Mouse (Mus musculus): ENCODE measurements around the gene Oas1c.

Gene Oas1c

DNA sequence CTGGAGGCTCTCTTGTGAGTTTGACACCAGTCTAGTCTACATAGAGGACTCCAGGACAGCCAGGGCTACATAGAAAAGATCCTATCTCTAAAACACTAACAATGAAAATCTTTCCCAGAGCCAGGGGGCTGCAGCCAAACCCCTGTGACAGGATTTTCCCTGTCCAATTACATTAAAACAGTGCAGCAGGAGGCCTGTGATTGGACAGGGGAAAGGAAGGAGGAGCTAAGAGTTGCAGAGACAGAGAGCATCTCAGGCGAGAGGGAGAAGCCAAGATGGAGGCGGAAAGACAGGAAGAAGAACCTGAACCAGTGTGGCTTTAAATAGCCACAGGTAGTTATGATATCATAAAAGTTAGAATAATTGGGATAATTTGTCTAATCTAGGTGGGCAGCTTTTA lies 29.9 kb downstream of the Oas1c start:
- DNase-seq (ENCODE audit: low spot score in 2 of 2) = no peak

GRCm38 (mm10) chr5:120781646-120782045 lies 30.7 kb downstream of the Oas1c start:
- no peak for DNase-seq (ENCODE audit: low spot score in 2 of 2)

- no peak for DNase-seq (ENCODE audit: low spot score in 2 of 2)
Observed at GRCm38 (mm10) chr5:120779922-120780321, 32.4 kb downstream of the Oas1c start.

DNA sequence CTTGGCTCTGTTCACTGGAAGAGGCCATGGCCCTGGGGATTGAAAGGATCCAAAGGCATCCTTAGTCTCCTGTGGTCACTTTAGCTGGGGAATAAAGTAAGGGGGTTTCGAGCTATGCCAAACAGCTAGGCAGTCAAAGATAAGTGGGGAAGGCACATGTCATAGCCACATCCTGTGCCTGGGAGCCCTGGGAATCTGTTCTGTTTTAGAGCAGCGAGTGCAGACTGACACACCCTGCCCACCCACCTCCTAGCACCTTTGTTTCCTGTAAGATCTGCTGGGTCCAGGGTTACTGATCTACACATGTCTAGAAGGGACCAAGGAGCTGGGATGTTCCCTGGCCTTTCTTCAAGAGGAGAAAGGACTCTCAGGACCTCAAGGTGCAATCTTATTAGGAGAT lies 33.4 kb downstream of the Oas1c start:
- no peak for DNase-seq (ENCODE audit: low spot score in 2 of 2)

GRCm38 (mm10) chr5:120777478-120777877 lies 34.8 kb downstream of the Oas1c start, which contains the start of gene Oas3:
Oas3 (minus strand) TSS chr5:120777661.
- DNase-seq (ENCODE audit: low spot score in 2 of 2) = no peak

DNA sequence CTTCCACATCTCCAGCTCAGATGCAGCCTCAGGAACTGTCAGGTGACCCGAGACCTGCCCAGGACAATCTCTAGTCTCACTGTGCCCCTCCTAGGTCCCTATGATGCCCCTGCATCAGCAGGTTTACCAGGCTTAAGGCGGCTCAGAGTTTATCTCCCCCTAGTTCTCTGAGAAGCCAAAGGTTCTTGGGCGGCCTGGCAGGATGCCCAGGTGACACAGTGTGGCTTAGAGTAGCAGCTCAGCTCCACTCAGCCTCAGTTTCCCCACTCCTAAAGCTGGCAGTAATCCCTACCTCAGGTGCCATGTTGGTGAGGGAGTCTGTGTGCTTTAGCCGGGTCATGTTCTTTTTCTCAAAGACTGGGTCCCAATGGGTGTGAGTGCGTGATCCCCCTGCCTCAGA lies 35.5 kb downstream of the Oas1c start:
- peak; percentile 29 to 48 for DNase-seq (ENCODE audit: low spot score in 2 of 2)

DNA sequence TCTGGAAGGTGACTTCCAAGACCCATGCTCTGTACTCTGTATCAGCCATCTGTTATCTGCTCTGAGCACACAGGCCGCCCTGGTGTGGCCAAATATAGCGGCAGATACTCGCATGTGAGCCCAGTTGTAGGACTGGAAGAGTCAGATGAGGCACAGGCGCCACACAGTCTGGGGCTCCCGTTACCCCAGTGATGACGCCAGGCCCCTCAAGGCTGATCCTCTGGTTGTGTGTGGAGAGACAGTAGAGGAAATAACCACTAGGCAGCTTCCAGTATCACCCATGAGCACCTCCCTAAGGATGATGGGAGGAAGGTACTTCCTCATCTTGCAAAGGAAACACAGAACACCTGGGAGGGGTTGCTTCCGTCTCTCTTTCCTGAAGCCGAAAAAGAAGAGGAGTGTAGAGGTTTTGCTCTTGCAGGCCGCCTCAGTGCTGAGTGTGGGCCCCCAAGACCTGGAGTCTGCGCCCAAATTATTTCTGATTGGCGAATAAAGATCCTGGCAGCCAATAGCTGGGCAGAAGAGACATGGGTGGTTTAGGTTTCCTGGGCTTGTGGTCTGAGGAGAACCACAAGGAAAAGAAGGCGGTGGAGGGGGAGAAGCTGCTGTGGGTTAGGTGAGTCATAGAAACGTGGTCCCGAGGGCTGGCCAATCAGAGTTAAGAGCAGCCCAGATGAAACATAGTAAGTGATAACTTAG lies 36.9 kb downstream of the Oas1c start:
- DNase-seq (ENCODE audit: low spot score in 2 of 2) = peak; percentile 31 to 46

DNA sequence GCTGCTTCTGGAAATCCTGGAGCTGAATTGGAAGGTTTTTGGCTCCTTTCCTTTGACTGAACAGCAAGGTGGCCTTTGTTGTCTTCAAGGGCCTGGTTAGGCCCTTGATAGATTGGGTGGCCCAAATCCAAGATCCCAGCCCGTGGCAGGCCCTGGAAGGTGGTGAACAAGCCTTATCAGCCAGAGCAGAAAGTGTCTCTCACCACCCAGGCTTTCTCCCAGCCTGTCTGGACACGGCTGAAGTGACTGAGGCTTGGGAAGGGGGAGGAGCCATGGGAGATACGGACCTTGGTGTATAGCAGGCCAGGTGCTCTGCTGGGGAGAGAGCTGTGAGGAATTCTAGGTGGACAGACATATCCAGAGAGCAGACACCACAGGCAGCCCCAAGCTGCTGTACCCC lies 42.9 kb downstream of the Oas1c start:
- DNase-seq (ENCODE audit: low spot score in 2 of 2) = peak in 1 of 2 experiments; percentile 45

DNA sequence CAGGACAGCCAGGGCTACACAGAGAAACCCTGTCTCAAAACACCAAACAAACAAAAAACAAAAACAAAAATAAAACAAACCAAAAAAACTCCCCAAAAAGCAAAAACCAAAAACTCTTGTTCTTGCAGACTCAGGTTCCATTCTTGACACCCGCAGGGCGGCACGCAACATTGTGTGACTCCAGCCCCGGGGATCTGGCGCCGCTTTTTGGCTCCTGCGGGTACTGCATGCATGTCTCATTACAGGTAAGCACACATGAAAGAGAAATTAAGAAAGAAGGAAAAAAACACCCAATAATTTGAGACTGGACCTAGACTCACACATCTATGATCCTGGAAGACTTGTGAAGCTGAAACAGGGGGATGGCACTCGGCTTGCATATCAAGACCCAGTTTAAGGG lies 47.3 kb downstream of the Oas1c start:
- no peak for DNase-seq (ENCODE audit: low spot score in 2 of 2)

GRCm38 (mm10) chr5:120761901-120762300 lies 50.4 kb downstream of the Oas1c start:
- DNase-seq (ENCODE audit: low spot score in 2 of 2) = peak in 1 of 2 experiments; percentile 37

- no peak for DNase-seq (ENCODE audit: low spot score in 2 of 2)
Observed at GRCm38 (mm10) chr5:120754215-120754614, 58.1 kb downstream of the Oas1c start.

DNA sequence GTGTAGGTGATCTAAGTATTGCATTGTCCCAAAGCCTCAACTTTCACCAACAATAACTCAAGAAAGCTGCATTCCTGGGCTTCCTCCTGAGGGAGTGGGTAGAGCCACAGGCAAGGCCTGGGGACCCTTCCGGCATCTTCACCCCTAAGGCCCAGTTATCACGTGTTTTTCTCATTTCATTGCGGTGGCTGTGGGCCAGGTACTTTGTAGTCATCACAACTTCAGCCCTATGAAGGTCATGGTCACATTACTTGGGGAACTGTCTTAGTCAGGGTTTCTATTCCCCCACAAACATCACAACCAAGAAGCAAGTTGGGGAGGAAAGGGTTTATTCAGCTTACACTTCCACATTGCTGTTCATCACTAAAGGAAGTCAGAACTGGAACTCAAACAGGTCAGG lies 59.5 kb downstream of the Oas1c start:
- DNase-seq (ENCODE audit: low spot score in 2 of 2) = no peak

DNA sequence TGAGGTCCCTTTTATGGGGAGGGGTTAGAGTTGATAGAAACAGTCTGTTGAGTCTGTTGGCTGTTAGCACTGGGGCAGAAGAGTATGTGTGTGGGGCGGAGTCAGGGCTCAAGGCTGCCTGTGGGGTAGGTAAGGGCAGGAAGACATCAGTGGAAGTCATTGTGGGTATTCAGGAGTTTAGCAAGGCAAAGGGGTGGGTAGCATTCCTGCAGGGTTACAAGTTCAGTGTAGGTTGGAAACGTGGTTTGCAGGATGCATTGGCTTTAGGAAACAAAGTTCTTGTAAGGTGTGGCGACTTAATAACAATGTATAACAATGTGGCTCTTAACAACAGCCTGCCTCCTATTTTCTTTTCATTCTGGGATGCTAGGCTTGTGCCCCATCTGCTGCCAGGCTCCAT lies 61.1 kb downstream of the Oas1c start:
- no peak for DNase-seq (ENCODE audit: low spot score in 2 of 2)
